ENCODE assay signal across 8 mouse cellular contexts in the genomic region with DNA sequence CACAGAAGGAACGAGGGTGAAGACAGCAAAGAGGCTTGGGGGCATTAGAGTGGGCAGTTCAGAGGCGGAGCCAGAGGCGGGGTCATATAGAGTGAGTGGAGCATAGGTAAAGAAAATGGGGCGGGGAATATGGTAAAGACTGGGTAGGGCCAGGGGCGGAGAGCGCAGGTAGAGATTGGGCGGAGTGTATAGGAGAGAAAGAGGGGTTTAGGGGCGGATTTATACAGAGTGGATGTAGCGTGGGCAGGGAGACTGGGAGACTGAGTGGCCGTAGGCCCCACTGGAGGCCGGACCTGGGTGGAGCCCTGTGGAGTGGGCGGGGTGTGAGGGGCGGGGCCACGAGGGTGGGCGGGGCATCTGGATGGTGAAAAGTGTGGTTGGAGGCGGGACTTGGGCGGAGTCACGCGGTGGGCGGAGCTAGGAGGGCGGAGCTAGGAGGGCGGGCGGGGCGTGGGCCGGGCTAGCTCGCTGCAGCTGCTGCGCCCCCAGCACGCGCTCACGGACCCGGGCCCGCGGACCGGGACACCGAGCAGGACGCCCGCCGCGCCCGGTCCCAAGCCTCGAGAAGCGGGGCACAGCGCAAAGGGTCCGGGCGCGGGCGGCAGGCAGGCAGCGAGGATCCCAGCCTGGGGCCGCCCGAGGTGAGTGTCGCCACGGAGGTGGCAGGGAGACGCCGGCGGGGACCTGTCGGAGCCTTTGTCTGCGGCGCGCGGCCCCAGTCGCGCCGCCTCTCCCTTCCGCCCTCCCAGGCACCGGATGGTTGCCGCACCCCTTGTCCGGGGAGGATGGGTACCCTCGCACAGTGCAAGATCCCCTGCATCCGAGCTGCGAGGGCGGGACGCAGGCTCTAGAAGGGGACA. TPM values are rescaled to one million over a fixed set of nuclear protein-coding genes. Genes with fewer than 3 reads are reported as not detected.
DNase-seq lines count a peak whose midpoint lies in the region; ATAC-seq and TF ChIP-seq lines count a peak whose summit lies in the region.

No protein-coding gene starts in this region.

- DNase-seq in kidney, postnatal 0 days (ENCODE audit: low spot score): peak; percentile 49
- DNase-seq in kidney, adult 18-20 months: no peak
- DNase-seq in adrenal gland, postnatal 14 days: peak; percentile 81
- peak; percentile 91 for DNase-seq in embryonic facial prominence, embryonic 10.5 days (ENCODE audit: low spot score)
- DNase-seq in lung, postnatal 0 days (ENCODE audit: low spot score): peak; percentile 62
- peak; percentile 61 for DNase-seq in retina, postnatal 7 days (ENCODE audit: low read depth, low spot score)
- no peak for DNase-seq in spleen, postnatal 36 days (ENCODE audit: low spot score in 2 of 2)

- H3K4me1 ChIP-seq in kidney, postnatal 0 days (replicated peaks; ENCODE audit: insufficient read depth, low read length): peaks cover 6% of the 10 kb centered on the region
- peaks cover 27% of the 10 kb centered on the region for H3K4me1 ChIP-seq in embryonic facial prominence, embryonic 10.5 days
- H3K4me1 ChIP-seq in hindbrain, embryonic 12.5 days: peaks cover 23% of the 10 kb centered on the region
- H3K4me1 ChIP-seq in lung, postnatal 0 days (ENCODE audit: insufficient read depth, low read depth, low read length): no peaks in the 10 kb centered on the region

- WGBS in kidney, postnatal 0 days: 2% methylated on average over 57 of the region's 72 CpGs
- WGBS in embryonic facial prominence, embryonic 10.5 days: under 1% methylated on average over 72 of the region's 72 CpGs
- under 1% methylated on average over 68 of the region's 72 CpGs for WGBS in hindbrain, embryonic 12.5 days
- 3% methylated on average over 30 of the region's 72 CpGs for WGBS in lung, postnatal 0 days

- no peaks in the 10 kb centered on the region for H3K36me3 ChIP-seq in kidney, postnatal 0 days (ENCODE audit: insufficient read depth, low read length)
- H3K36me3 ChIP-seq in embryonic facial prominence, embryonic 10.5 days (replicated peaks): peaks cover 16% of the 10 kb centered on the region
- H3K36me3 ChIP-seq in hindbrain, embryonic 12.5 days: peaks cover 13% of the 10 kb centered on the region
- no peaks in the 10 kb centered on the region for H3K36me3 ChIP-seq in lung, postnatal 0 days (ENCODE audit: insufficient read depth, low read length)

- H3K27me3 ChIP-seq in kidney, postnatal 0 days (ENCODE audit: insufficient read depth, low read length): 0 out of 2 replicates have a peak, but pooled peaks cover 5% of the 10 kb centered on the region
- H3K27me3 ChIP-seq in embryonic facial prominence, embryonic 10.5 days (replicated peaks; ENCODE audit: low read depth, poor library complexity, severe bottlenecking): peaks cover 37% of the 10 kb centered on the region
- H3K27me3 ChIP-seq in hindbrain, embryonic 12.5 days: peaks cover 23% of the 10 kb centered on the region
- H3K27me3 ChIP-seq in lung, postnatal 0 days (replicated peaks; ENCODE audit: insufficient read depth, low read length): no peaks in the 10 kb centered on the region; the same call in 1 of the 2 replicates

- peak overlapping the region; percentile 91 for H3K4me2 ChIP-seq in kidney, postnatal 0 days (ENCODE audit: low read length)
- peak overlapping the region; percentile 69 for H3K4me2 ChIP-seq in hindbrain, embryonic 12.5 days (replicated peaks)
- peak overlapping the region; percentile 92 for H3K4me2 ChIP-seq in lung, postnatal 0 days (replicated peaks; ENCODE audit: low read depth, low read length)

- no peak for TF ChIP-seq CTCF in kidney, postnatal 0 days (IDR thresholded peaks at IDR 0.05; ENCODE audit: low read depth)
- TF ChIP-seq CTCF in lung, postnatal 0 days (IDR thresholded peaks at IDR 0.05): no peak

- no peak overlapping the region for H3K27ac ChIP-seq in kidney, postnatal 0 days
- H3K27ac ChIP-seq in embryonic facial prominence, embryonic 10.5 days (replicated peaks): peak overlapping the region; percentile 83
- peak overlapping the region; percentile 41; the same call in 1 of the 2 replicates for H3K27ac ChIP-seq in hindbrain, embryonic 12.5 days
- no peak overlapping the region for H3K27ac ChIP-seq in lung, postnatal 0 days (ENCODE audit: low read length)

- peak overlapping the region; percentile 66 for H3K9ac ChIP-seq in kidney, postnatal 0 days (ENCODE audit: low read depth, low read length)
- peak overlapping the region; percentile 87 for H3K9ac ChIP-seq in hindbrain, embryonic 12.5 days
- H3K9ac ChIP-seq in lung, postnatal 0 days (replicated peaks; ENCODE audit: low read depth): no peak overlapping the region

- peak; percentile 86 for ATAC-seq in kidney, postnatal 0 days (replicated peaks; ENCODE audit: low FRiP score, low read depth)
- ATAC-seq in hindbrain, embryonic 12.5 days (ENCODE audit: low FRiP score): peak; percentile 84
- ATAC-seq in lung, postnatal 0 days: peak; percentile 85

- H3K4me3 ChIP-seq in kidney, postnatal 0 days (replicated peaks; ENCODE audit: low read depth, low read length): peak overlapping the region; percentile 55
- H3K4me3 ChIP-seq in embryonic facial prominence, embryonic 10.5 days: peak overlapping the region; percentile 76
- peak overlapping the region; percentile 72 for H3K4me3 ChIP-seq in hindbrain, embryonic 12.5 days
- peak overlapping the region; percentile 44 for H3K4me3 ChIP-seq in lung, postnatal 0 days (ENCODE audit: low read depth, low read length)

- no peak for TF ChIP-seq EP300 in lung, postnatal 0 days (IDR thresholded peaks at IDR 0.05)

- H3K9me3 ChIP-seq in kidney, postnatal 0 days (replicated peaks; ENCODE audit: low read length): no peaks in the 10 kb centered on the region
- no peaks in the 10 kb centered on the region for H3K9me3 ChIP-seq in embryonic facial prominence, embryonic 10.5 days
- no peaks in the 10 kb centered on the region for H3K9me3 ChIP-seq in hindbrain, embryonic 12.5 days (replicated peaks)
- no peaks in the 10 kb centered on the region for H3K9me3 ChIP-seq in lung, postnatal 0 days (ENCODE audit: low read length)

RNA-seq across cellular contexts. Expression of gene Slc29a4, which starts 9.6 kb away (rescaled TPM):
- polyA plus RNA-seq in kidney, postnatal 0 days (2015; fragmentation: Nextera tagmentation; extraction: Ambion mirVana): 2.5 and 3.1 TPM in 2 replicates
- 19.5 and 22.6 TPM in 2 replicates for total RNA-seq in adrenal gland, postnatal 14 days (2021)
- polyA plus RNA-seq in embryonic facial prominence, embryonic 10.5 days (2016; fragmentation: Nextera tagmentation; extraction: Ambion mirVana): 18.1 and 19.6 TPM in 2 replicates
- 58.5 and 60.2 TPM in 2 replicates for polyA plus RNA-seq in hindbrain, embryonic 12.5 days (2016; fragmentation: Nextera tagmentation; extraction: Ambion mirVana)
- polyA plus RNA-seq in lung, postnatal 0 days (2015; fragmentation: Nextera tagmentation; extraction: Ambion mirVana): 2.3 TPM in 2 replicates

Comparison
In these comparisons a context has a peak if more than half of its experiments do, and no peak if none do; other contexts are left out.
1. DNase-seq: peak in kidney, postnatal 0 days (single experiment), adrenal gland, postnatal 14 days (single experiment), embryonic facial prominence, embryonic 10.5 days (single experiment), lung, postnatal 0 days (single experiment) and retina, postnatal 7 days (single experiment); none in kidney, adult 18-20 months (single experiment) and spleen, postnatal 36 days (0 of 2).
2. H3K27ac ChIP-seq: peak in embryonic facial prominence, embryonic 10.5 days (single experiment) and hindbrain, embryonic 12.5 days (single experiment); none in kidney, postnatal 0 days (single experiment) and lung, postnatal 0 days (single experiment).
3. Peak in every context shown above with its lines, with median percentiles within 50 percentile points of each other: ATAC-seq, H3K4me2 ChIP-seq and H3K4me3 ChIP-seq.